Mouse (Mus musculus): Measurements from ENCODE around the gene Prss53.

GRCm38 (mm10) chr7:127928596-127928995 lies 37.8 kb upstream of the Prss53 start:
- TF ChIP-seq CTCF (IDR thresholded peaks at IDR 0.05; ENCODE audit: low read depth) (0 out of 2 replicates have a peak, but pooled peaks have one; percentile 5), EP300 (IDR thresholded peaks at IDR 0.05; ENCODE audit: low read depth) (no peak)

Measured in liver, postnatal 0 days (tissue).